Mouse (Mus musculus) hindbrain, postnatal 0 days (tissue): ENCODE results near the gene Fam43b. TPM values are rescaled to one million over a fixed set of nuclear protein-coding genes. Genes with fewer than 3 reads are reported as not detected.

Experiments used
- ATAC-seq: fragments of 200-750 bp; cut with Nextera tagmentation; 2 replicates; pipeline ENCODE4 v1.8.0; 2017; ENCODE audit warnings: mild to moderate bottlenecking, moderate TSS enrichment, moderate library complexity
- DNase-seq: peaks from one replicate; pipeline ENCODE4 v3.0.0-alpha.2; 2015; ENCODE audit warnings: low spot score
- H3K27ac ChIP-seq: fragments of 300-500 bp; sonication (generic); 2 replicates; pipeline ENCODE4 v1.5.1; 2014; ENCODE audit warnings: mild to moderate bottlenecking
- H3K27me3 ChIP-seq: fragments of 300-500 bp; sonication (generic); 2 replicates; pipeline ENCODE4 v1.6.1; 2014; ENCODE audit warnings: low read length, mixed read lengths; ENCODE audit not compliant: insufficient read depth
- H3K36me3 ChIP-seq: fragments of 300-500 bp; sonication (generic); 2 replicates; pipeline ENCODE4 v1.6.1; 2014; ENCODE audit warnings: low read length, mixed read lengths; ENCODE audit not compliant: insufficient read depth
- H3K4me1 ChIP-seq: fragments of 300-500 bp; sonication (generic); 2 replicates; pipeline ENCODE4 v1.6.1; 2014; ENCODE audit warnings: antibody characterized with exemption, low read length, mixed read lengths; ENCODE audit not compliant: insufficient read depth
- H3K4me2 ChIP-seq: fragments of 300-500 bp; sonication (generic); 2 replicates; pipeline ENCODE4 v1.6.1; 2014; ENCODE audit warnings: low read depth, mild to moderate bottlenecking, low read length, moderate library complexity, mixed read lengths
- H3K4me3 ChIP-seq: fragments of 300-500 bp; sonication (generic); 2 replicates; pipeline ENCODE4 v1.5.1; 2014; ENCODE audit warnings: low read length
- H3K9ac ChIP-seq: fragments of 300-500 bp; sonication (generic); replicated peaks from 2 replicates; pipeline ENCODE4 v1.6.1; 2014; ENCODE audit warnings: mild to moderate bottlenecking, low read length, moderate library complexity, mixed read lengths
- H3K9me3 ChIP-seq: fragments of 300-500 bp; sonication (generic); 2 replicates; pipeline ENCODE4 v1.6.1; 2016; ENCODE audit warnings: low read length, mixed read lengths
- CTCF ChIP-seq: IDR thresholded peaks from 2 replicates; pipeline ENCODE4 v1.5.1; 2016; ENCODE audit warnings: antibody characterized with exemption, control low read depth, low read depth
- WGBS: fragments of 180-500 bp; shearing (Covaris S2); extraction: QIAGEN DNeasy Blood & Tissue Kit; methylation state at CpG from one replicate; pipeline ENCODE4 v1.1.7; 2014; 5-methylcytosine and 5-hydroxymethylcytosine counted together
- polyA plus RNA-seq: library from polyadenylated mRNA; unstranded; fragments of >200 nt; fragmentation: Nextera tagmentation; extraction: Ambion mirVana; gene quantifications from 2 replicates; pipeline ENCODE4 v1.2.1, GENCODE M21; 2015
- total RNA-seq: library from RNA; depleted of rRNA; stranded (reverse); fragments of >200 nt; gene quantifications from 2 replicates; pipeline ENCODE4 v1.2.3, GENCODE M21; 2014; rRNA removed

The Fam43b gene
- 16.6 and 23.8 TPM in 2 replicates for total RNA-seq
- 17.9 and 18.6 TPM in 2 replicates for polyA plus RNA-seq

- H3K4me1 ChIP-seq: no peaks in the 10 kb centered on the region
- peak within 1 kb of the TSS; percentile 50 for H3K4me3 ChIP-seq
- peaks cover 25% of the 10 kb centered on the region; the same call in 1 of the 2 replicates for H3K27me3 ChIP-seq
- H3K36me3 ChIP-seq: no peaks in the 10 kb centered on the region
- H3K9me3 ChIP-seq: no peaks in the 10 kb centered on the region
- ATAC-seq (peak; percentile 84), DNase-seq (peak; percentile 82)
- WGBS: under 1% methylated on average over 45 of the region's 46 CpGs
- TF ChIP-seq CTCF: no peak
- peak within 1 kb of the TSS; percentile 71 for H3K9ac ChIP-seq
- H3K4me2 ChIP-seq: peak within 1 kb of the TSS; percentile 78
- peak within 1 kb of the TSS; percentile 64 for H3K27ac ChIP-seq
Measured at GRCm38 (mm10) chr4:138395971-138396645, at the start of gene Fam43b. Fam43b (minus strand) TSS chr4:138396528.

GRCm38 (mm10) chr4:138444941-138445340, 48.6 kb upstream of the Fam43b start:
- Histone ChIP-seq H3K27me3 (no peaks in the 10 kb centered on the region), H3K9me3 (no peaks in the 10 kb centered on the region), H3K4me3 (no peak overlapping the region), H3K4me1 (0 out of 2 replicates have a peak, but pooled peaks cover 7% of the 10 kb centered on the region), H3K9ac (no peak overlapping the region), H3K27ac (no peak overlapping the region), H3K36me3 (peaks cover 15% of the 10 kb centered on the region; the same call in 1 of the 2 replicates), H3K4me2 (no peak overlapping the region)
- no peak for ATAC-seq
- DNase-seq: no peak
- WGBS: 7% methylated on average over 5 of the region's 5 CpGs
- TF ChIP-seq CTCF: no peak

- no peak overlapping the region for H3K27ac ChIP-seq
- H3K9me3 ChIP-seq: no peaks in the 10 kb centered on the region
- peaks cover 5% of the 10 kb centered on the region; the same call in 1 of the 2 replicates for H3K4me1 ChIP-seq
- no peak for DNase-seq
- H3K4me2 ChIP-seq: no peak overlapping the region
- WGBS: 89% methylated on average over 3 of the region's 3 CpGs
- TF ChIP-seq CTCF: no peak
- H3K36me3 ChIP-seq: peaks cover 40% of the 10 kb centered on the region
- no peaks in the 10 kb centered on the region for H3K27me3 ChIP-seq
- no peak overlapping the region for H3K9ac ChIP-seq
- no peak for ATAC-seq
- H3K4me3 ChIP-seq: no peak overlapping the region
Measured at GRCm38 (mm10) chr4:138440062-138440461, 43.7 kb upstream of the Fam43b start.

GRCm38 (mm10) chr4:138434347-138435316, 38.3 kb upstream of the Fam43b start, which contains the start of gene Mul1:
Mul1 (plus strand) TSS chr4:138434671.
- Histone ChIP-seq H3K9me3 (no peaks in the 10 kb centered on the region), H3K4me3 (peak within 1 kb of the TSS; percentile 94), H3K36me3 (peaks cover 22% of the 10 kb centered on the region), H3K27me3 (peaks cover 5% of the 10 kb centered on the region; the same call in 1 of the 2 replicates), H3K4me2 (peak within 1 kb of the TSS; percentile 89), H3K4me1 (peaks cover 7% of the 10 kb centered on the region; the same call in 1 of the 2 replicates), H3K9ac (peak within 1 kb of the TSS; percentile 88), H3K27ac (peak within 1 kb of the TSS; percentile 76; the same call in 1 of the 2 replicates)
- TF ChIP-seq CTCF: peak; percentile 41
- ATAC-seq (peak; percentile 96), DNase-seq (peak; percentile 98)
- 1% methylated on average over 64 of the region's 64 CpGs for WGBS

- H3K4me3 ChIP-seq: no peak overlapping the region
- DNase-seq: no peak
- peaks cover 5% of the 10 kb centered on the region; the same call in 1 of the 2 replicates for H3K27me3 ChIP-seq
Measured at GRCm38 (mm10) chr4:138431340-138431739, 35.0 kb upstream of the Fam43b start.

GRCm38 (mm10) chr4:138429778-138430177, 33.5 kb upstream of the Fam43b start:
- WGBS: 43% methylated on average over 3 of the region's 3 CpGs
- peak; percentile 69 for DNase-seq

More at GRCm38 (mm10) chr4:138431340-138431739, 35.0 kb upstream of the Fam43b start:
- H3K27ac ChIP-seq: no peak overlapping the region
- TF ChIP-seq CTCF: no peak
- ATAC-seq: no peak
- H3K9me3 ChIP-seq: no peaks in the 10 kb centered on the region
- H3K9ac ChIP-seq: no peak overlapping the region
- peaks cover 7% of the 10 kb centered on the region; the same call in 1 of the 2 replicates for H3K4me1 ChIP-seq
- H3K36me3 ChIP-seq: no peaks in the 10 kb centered on the region; the same call in 1 of the 2 replicates
- 46% methylated on average over 8 of the region's 8 CpGs for WGBS
- no peak overlapping the region for H3K4me2 ChIP-seq

More at GRCm38 (mm10) chr4:138429778-138430177, 33.5 kb upstream of the Fam43b start:
- H3K27ac ChIP-seq: no peak overlapping the region
- H3K36me3 ChIP-seq: no peaks in the 10 kb centered on the region
- no peaks in the 10 kb centered on the region for H3K4me1 ChIP-seq
- no peaks in the 10 kb centered on the region for H3K9me3 ChIP-seq
- no peak for ATAC-seq
- no peak overlapping the region for H3K9ac ChIP-seq
- no peak overlapping the region for H3K4me2 ChIP-seq
- H3K27me3 ChIP-seq: peaks cover 5% of the 10 kb centered on the region; the same call in 1 of the 2 replicates
- TF ChIP-seq CTCF: peak; percentile 82
- H3K4me3 ChIP-seq: no peak overlapping the region
